Mouse (Mus musculus): Measurements from ENCODE around the gene Aagab. TPM values are rescaled to one million over a fixed set of nuclear protein-coding genes. Genes with fewer than 3 reads are reported as not detected.

Aagab gene
- polyA plus RNA-seq, 1 experiment from 2014 or later, result 32.5 TPM

- H3K27ac ChIP-seq (ENCODE audit: low read length), result no peak overlapping the region
- H3K4me2 ChIP-seq (ENCODE audit: low read depth, low read length), result no peak overlapping the region
- H3K4me3 ChIP-seq (ENCODE audit: low read length), result no peak overlapping the region
- no peak overlapping the region for H3K9ac ChIP-seq (ENCODE audit: low read length)
- WGBS, result 90% methylated on average over 6 of the region's 6 CpGs
- no peaks in the 10 kb centered on the region for H3K36me3 ChIP-seq (ENCODE audit: control insufficient read depth, insufficient read depth)
- H3K4me1 ChIP-seq (ENCODE audit: control insufficient read depth, insufficient read depth, low read length), result peaks cover 43% of the 10 kb centered on the region
- no peaks in the 10 kb centered on the region for H3K27me3 ChIP-seq (ENCODE audit: control insufficient read depth, insufficient read depth, low read length)
- H3K9me3 ChIP-seq (replicated peaks; ENCODE audit: control insufficient read depth, low read length), result no peaks in the 10 kb centered on the region
- ATAC-seq (replicated peaks; ENCODE audit: extremely low read depth, insufficient read depth, low FRiP score), result no peak
These were observed 7.8 kb downstream of the Aagab start for GRCm38 (mm10) chr9:63610231-63610630.

GRCm38 (mm10) chr9:63610841-63611366 is 8.4 kb downstream of the Aagab start:
- Histone ChIP-seq H3K4me3 (ENCODE audit: low read length) (no peak overlapping the region), H3K9ac (ENCODE audit: low read length) (no peak overlapping the region), H3K27me3 (ENCODE audit: control insufficient read depth, insufficient read depth, low read length) (no peaks in the 10 kb centered on the region), H3K9me3 (replicated peaks; ENCODE audit: control insufficient read depth, low read length) (no peaks in the 10 kb centered on the region), H3K36me3 (ENCODE audit: control insufficient read depth, insufficient read depth) (no peaks in the 10 kb centered on the region), H3K4me2 (ENCODE audit: low read depth, low read length) (peak overlapping the region; percentile 0; the same call in 1 of the 2 replicates), H3K4me1 (ENCODE audit: control insufficient read depth, insufficient read depth, low read length) (peaks cover 41% of the 10 kb centered on the region), H3K27ac (ENCODE audit: low read length) (peak overlapping the region; percentile 6)
- peak; percentile 74 for ATAC-seq (replicated peaks; ENCODE audit: extremely low read depth, insufficient read depth, low FRiP score)
- WGBS, result 18% methylated on average over 13 of the region's 13 CpGs

GRCm38 (mm10) chr9:63611967-63612366 is 9.5 kb downstream of the Aagab start:
- Histone ChIP-seq H3K9ac (ENCODE audit: low read length) (no peak overlapping the region), H3K4me2 (ENCODE audit: low read depth, low read length) (no peak overlapping the region), H3K4me3 (ENCODE audit: low read length) (no peak overlapping the region), H3K4me1 (ENCODE audit: control insufficient read depth, insufficient read depth, low read length) (peaks cover 41% of the 10 kb centered on the region), H3K27ac (ENCODE audit: low read length) (no peak overlapping the region), H3K27me3 (ENCODE audit: control insufficient read depth, insufficient read depth, low read length) (no peaks in the 10 kb centered on the region), H3K9me3 (replicated peaks; ENCODE audit: control insufficient read depth, low read length) (no peaks in the 10 kb centered on the region), H3K36me3 (ENCODE audit: control insufficient read depth, insufficient read depth) (peaks cover 5% of the 10 kb centered on the region)
- peak; percentile 54; the same call in 1 of the 2 replicates for ATAC-seq (replicated peaks; ENCODE audit: extremely low read depth, insufficient read depth, low FRiP score)
- WGBS, result 62% methylated on average over 5 of the region's 5 CpGs

GRCm38 (mm10) chr9:63612565-63613515 is 10.4 kb downstream of the Aagab start:
- H3K36me3 ChIP-seq (ENCODE audit: control insufficient read depth, insufficient read depth), result peaks cover 12% of the 10 kb centered on the region
- 51% methylated on average over 16 of the region's 16 CpGs for WGBS

GRCm38 (mm10) chr9:63613569-63613968 is 11.1 kb downstream of the Aagab start:
- peaks cover 20% of the 10 kb centered on the region for H3K36me3 ChIP-seq (ENCODE audit: control insufficient read depth, insufficient read depth)
- peaks cover 41% of the 10 kb centered on the region for H3K4me1 ChIP-seq (ENCODE audit: control insufficient read depth, insufficient read depth, low read length)
- H3K9ac ChIP-seq (ENCODE audit: low read length), result no peak overlapping the region

More at GRCm38 (mm10) chr9:63612565-63613515, 10.4 kb downstream of the Aagab start:
- no peak overlapping the region for H3K4me3 ChIP-seq (ENCODE audit: low read length)
- no peak overlapping the region for H3K9ac ChIP-seq (ENCODE audit: low read length)
- no peak for ATAC-seq (replicated peaks; ENCODE audit: extremely low read depth, insufficient read depth, low FRiP score)
- 0 out of 2 replicates have a peak overlapping the region, but pooled peaks have one; percentile 7 for H3K4me2 ChIP-seq (ENCODE audit: low read depth, low read length)
- 0 out of 2 replicates have a peak, but pooled peaks cover 3% of the 10 kb centered on the region for H3K9me3 ChIP-seq (replicated peaks; ENCODE audit: control insufficient read depth, low read length)
- H3K4me1 ChIP-seq (ENCODE audit: control insufficient read depth, insufficient read depth, low read length), result peaks cover 41% of the 10 kb centered on the region
- no peaks in the 10 kb centered on the region for H3K27me3 ChIP-seq (ENCODE audit: control insufficient read depth, insufficient read depth, low read length)
- H3K27ac ChIP-seq (ENCODE audit: low read length), result no peak overlapping the region

GRCm38 (mm10) chr9:63614018-63614985 is 11.8 kb downstream of the Aagab start:
- H3K9ac ChIP-seq (ENCODE audit: low read length), result no peak overlapping the region
- no peak overlapping the region for H3K27ac ChIP-seq (ENCODE audit: low read length)
- ATAC-seq (replicated peaks; ENCODE audit: extremely low read depth, insufficient read depth, low FRiP score), result no peak
- peaks cover 36% of the 10 kb centered on the region for H3K4me1 ChIP-seq (ENCODE audit: control insufficient read depth, insufficient read depth, low read length)
- H3K4me3 ChIP-seq (ENCODE audit: low read length), result no peak overlapping the region
- no peaks in the 10 kb centered on the region for H3K27me3 ChIP-seq (ENCODE audit: control insufficient read depth, insufficient read depth, low read length)
- 85% methylated on average over 11 of the region's 11 CpGs for WGBS
- no peak overlapping the region for H3K4me2 ChIP-seq (ENCODE audit: low read depth, low read length)
- peaks cover 23% of the 10 kb centered on the region for H3K36me3 ChIP-seq (ENCODE audit: control insufficient read depth, insufficient read depth)
- 0 out of 2 replicates have a peak, but pooled peaks cover 3% of the 10 kb centered on the region for H3K9me3 ChIP-seq (replicated peaks; ENCODE audit: control insufficient read depth, low read length)

More at GRCm38 (mm10) chr9:63613569-63613968, 11.1 kb downstream of the Aagab start:
- Histone ChIP-seq H3K4me3 (ENCODE audit: low read length) (no peak overlapping the region), H3K4me2 (ENCODE audit: low read depth, low read length) (0 out of 2 replicates have a peak overlapping the region, but pooled peaks have one; percentile 7), H3K27me3 (ENCODE audit: control insufficient read depth, insufficient read depth, low read length) (no peaks in the 10 kb centered on the region), H3K27ac (ENCODE audit: low read length) (no peak overlapping the region), H3K9me3 (replicated peaks; ENCODE audit: control insufficient read depth, low read length) (0 out of 2 replicates have a peak, but pooled peaks cover 3% of the 10 kb centered on the region)
- no peak for ATAC-seq (replicated peaks; ENCODE audit: extremely low read depth, insufficient read depth, low FRiP score)
- WGBS, result 31% methylated on average over 1 of the region's 1 CpGs

GRCm38 (mm10) chr9:63617967-63618366 is 15.5 kb downstream of the Aagab start:
- 0 out of 2 replicates have a peak, but pooled peaks cover 3% of the 10 kb centered on the region for H3K9me3 ChIP-seq (replicated peaks; ENCODE audit: control insufficient read depth, low read length)
- no peak overlapping the region for H3K4me2 ChIP-seq (ENCODE audit: low read depth, low read length)
- H3K36me3 ChIP-seq (ENCODE audit: control insufficient read depth, insufficient read depth), result peaks cover 27% of the 10 kb centered on the region
- peaks cover 6% of the 10 kb centered on the region for H3K4me1 ChIP-seq (ENCODE audit: control insufficient read depth, insufficient read depth, low read length)
- H3K27me3 ChIP-seq (ENCODE audit: control insufficient read depth, insufficient read depth, low read length), result no peaks in the 10 kb centered on the region
- no peak overlapping the region for H3K27ac ChIP-seq (ENCODE audit: low read length)
- no peak overlapping the region for H3K4me3 ChIP-seq (ENCODE audit: low read length)
- no peak overlapping the region for H3K9ac ChIP-seq (ENCODE audit: low read length)
- ATAC-seq (replicated peaks; ENCODE audit: extremely low read depth, insufficient read depth, low FRiP score), result no peak
- 72% methylated on average over 2 of the region's 2 CpGs for WGBS

- no peak overlapping the region for H3K4me2 ChIP-seq (ENCODE audit: low read depth, low read length)
- no peak for ATAC-seq (replicated peaks; ENCODE audit: extremely low read depth, insufficient read depth, low FRiP score)
- no peak overlapping the region for H3K9ac ChIP-seq (ENCODE audit: low read length)
- H3K27me3 ChIP-seq (ENCODE audit: control insufficient read depth, insufficient read depth, low read length), result no peaks in the 10 kb centered on the region
- H3K36me3 ChIP-seq (ENCODE audit: control insufficient read depth, insufficient read depth), result peaks cover 15% of the 10 kb centered on the region
- H3K4me1 ChIP-seq (ENCODE audit: control insufficient read depth, insufficient read depth, low read length), result no peaks in the 10 kb centered on the region
- 87% methylated on average over 15 of the region's 15 CpGs for WGBS
- no peaks in the 10 kb centered on the region for H3K9me3 ChIP-seq (replicated peaks; ENCODE audit: control insufficient read depth, low read length)
- H3K27ac ChIP-seq (ENCODE audit: low read length), result no peak overlapping the region
- no peak overlapping the region for H3K4me3 ChIP-seq (ENCODE audit: low read length)
These were observed 21.6 kb downstream of the Aagab start for GRCm38 (mm10) chr9:63623895-63624569.
